In the genomic region with DNA sequence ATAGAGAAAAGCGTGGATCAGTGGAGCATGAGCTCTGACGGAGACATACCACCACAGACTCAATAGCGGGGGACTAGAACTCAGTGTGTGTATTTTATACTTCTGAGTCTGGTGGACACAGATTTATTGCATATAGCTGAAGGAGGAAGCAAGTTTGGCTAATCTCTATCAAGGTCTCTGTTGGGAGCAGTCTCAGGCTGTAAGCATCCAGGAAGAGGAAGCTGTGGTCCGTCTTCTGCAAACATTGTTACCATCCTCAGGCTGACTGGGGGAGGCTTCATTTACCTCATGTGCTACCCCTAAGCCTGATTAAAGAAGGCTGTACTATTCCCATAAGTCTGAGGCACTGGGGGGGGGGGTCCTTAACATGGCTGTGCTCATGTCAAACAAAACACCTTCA, we compare ENCODE assay signal across 28 mouse cellular contexts.
A peak's percentile ranks its signal among the peaks of the same experiment; 100 is the strongest.
DNase-seq lines count a peak whose midpoint lies in the region; ATAC-seq and TF ChIP-seq lines count a peak whose summit lies in the region.
"Had no signal": no experiment of that assay in that cellular context is flagged by ENCODE, and none has a peak within 500 bp of the region (broad histone marks: within the 10 kb centered on the region; RNA-seq: fewer than 3 reads in every experiment).

No protein-coding gene starts in this region.

- no peaks in the 10 kb centered on the region for H3K36me3 ChIP-seq in kidney, postnatal 0 days (ENCODE audit: insufficient read depth, low read length)
- H3K36me3 ChIP-seq in limb, embryonic 10.5 days, result no peaks in the 10 kb centered on the region
- H3K36me3 ChIP-seq: forebrain, embryonic 10.5 days; G1E; heart, embryonic 12.5 days; heart, embryonic 15.5 days had no signal

- H3K9me3 ChIP-seq in kidney, postnatal 0 days (replicated peaks; ENCODE audit: low read length), result no peaks in the 10 kb centered on the region
- no peaks in the 10 kb centered on the region for H3K9me3 ChIP-seq in limb, embryonic 10.5 days (replicated peaks)
- H3K9me3 ChIP-seq: forebrain, embryonic 10.5 days; forebrain, embryonic 13.5 days; heart, embryonic 12.5 days; heart, embryonic 15.5 days had no signal

- no peak overlapping the region for H3K4me2 ChIP-seq in kidney, postnatal 0 days (ENCODE audit: low read length)
- H3K4me2 ChIP-seq: forebrain, embryonic 13.5 days; heart, embryonic 12.5 days; heart, embryonic 15.5 days; hindbrain, embryonic 14.5 days had no signal

- no peak for TF ChIP-seq CTCF in kidney, postnatal 0 days (IDR thresholded peaks at IDR 0.05; ENCODE audit: low read depth)

- 49% methylated on average over 4 of the region's 4 CpGs for WGBS in kidney, postnatal 0 days
- 85% methylated on average over 4 of the region's 4 CpGs for WGBS in limb, embryonic 10.5 days

- no peaks in the 10 kb centered on the region for H3K27me3 ChIP-seq in kidney, postnatal 0 days (ENCODE audit: insufficient read depth, low read length)
- H3K27me3 ChIP-seq in limb, embryonic 10.5 days (ENCODE audit: low read depth, poor library complexity, severe bottlenecking), result no peaks in the 10 kb centered on the region
- H3K27me3 ChIP-seq: forebrain, embryonic 13.5 days; heart, embryonic 12.5 days; heart, embryonic 15.5 days had no signal

- H3K4me1 ChIP-seq in kidney, postnatal 0 days (replicated peaks; ENCODE audit: insufficient read depth, low read length), result no peaks in the 10 kb centered on the region
- H3K4me1 ChIP-seq in limb, embryonic 10.5 days, result peaks cover 19% of the 10 kb centered on the region

- H3K9ac ChIP-seq in kidney, postnatal 0 days (ENCODE audit: low read depth, low read length), result no peak overlapping the region
- H3K9ac ChIP-seq: forebrain, embryonic 13.5 days; forebrain, postnatal 0 days; heart, embryonic 12.5 days; heart, embryonic 15.5 days; hindbrain, embryonic 14.5 days had no signal

- H3K27ac ChIP-seq in kidney, postnatal 0 days, result no peak overlapping the region
- no peak overlapping the region for H3K27ac ChIP-seq in limb, embryonic 10.5 days
- H3K27ac ChIP-seq: forebrain, embryonic 10.5 days; forebrain, embryonic 13.5 days; gastrocnemius, adult 2 months; heart, embryonic 15.5 days; hindbrain, embryonic 14.5 days; hindbrain, postnatal 0 days had no signal

- DNase-seq in kidney, postnatal 0 days (ENCODE audit: low spot score), result peak; percentile 14
- no peak for DNase-seq in kidney, adult 8-10 months
- no peak for DNase-seq in limb, embryonic 10.5 days (ENCODE audit: low spot score)
- DNase-seq in right cerebral cortex, postnatal 25 days, result no peak
- no peak for DNase-seq in spleen, postnatal 36 days (ENCODE audit: low spot score in 2 of 2)
- DNase-seq: adrenal gland, adult 2 months; adrenal gland, postnatal 25 days; cerebellum, adult 18-20 months; cerebellum, adult 9-11 months; cerebellum, postnatal 25 days; embryo, embryonic 11 days; forebrain, postnatal 0 days; gastrocnemius, adult 2 months; gastrocnemius, postnatal 14 days; heart, adult 18-20 months; heart, postnatal 10 days; heart, postnatal 36 days had no signal

- no peak overlapping the region for H3K4me3 ChIP-seq in kidney, postnatal 0 days (replicated peaks; ENCODE audit: low read depth, low read length)
- no peak overlapping the region for H3K4me3 ChIP-seq in limb, embryonic 10.5 days
- H3K4me3 ChIP-seq: forebrain, embryonic 10.5 days; forebrain, embryonic 13.5 days; gastrocnemius, adult 2 months; heart, embryonic 12.5 days; heart, embryonic 15.5 days had no signal

- no peak for ATAC-seq in kidney, postnatal 0 days (replicated peaks; ENCODE audit: low FRiP score, low read depth)
- ATAC-seq in common myeloid progenitor, adult 5-6 weeks (replicated peaks; ENCODE audit: low read depth, poor library complexity, severe bottlenecking), result peak; percentile 93
- peak; percentile 85 for ATAC-seq in megakaryocyte, adult 5-6 weeks (ENCODE audit: poor library complexity, severe bottlenecking)
- peak; percentile 53; the same call in 1 of the 2 replicates for ATAC-seq in neutrophil, adult 5-6 weeks (ENCODE audit: extremely low read depth, insufficient number of reproducible peaks, low FRiP score, poor library complexity, severe bottlenecking)
- ATAC-seq: forebrain, postnatal 0 days; hindbrain, postnatal 0 days; inflammation-experienced regulatory T-cells, adult 6 months had no signal
